Mouse (Mus musculus) lung, postnatal 25 days (tissue): ENCODE data around the gene Lsm14a.

Source experiments
- DNase-seq: peaks from one replicate; pipeline ENCODE4 v3.0.0; 2022; ENCODE audit warnings: low spot score

Lsm14a gene

DNA sequence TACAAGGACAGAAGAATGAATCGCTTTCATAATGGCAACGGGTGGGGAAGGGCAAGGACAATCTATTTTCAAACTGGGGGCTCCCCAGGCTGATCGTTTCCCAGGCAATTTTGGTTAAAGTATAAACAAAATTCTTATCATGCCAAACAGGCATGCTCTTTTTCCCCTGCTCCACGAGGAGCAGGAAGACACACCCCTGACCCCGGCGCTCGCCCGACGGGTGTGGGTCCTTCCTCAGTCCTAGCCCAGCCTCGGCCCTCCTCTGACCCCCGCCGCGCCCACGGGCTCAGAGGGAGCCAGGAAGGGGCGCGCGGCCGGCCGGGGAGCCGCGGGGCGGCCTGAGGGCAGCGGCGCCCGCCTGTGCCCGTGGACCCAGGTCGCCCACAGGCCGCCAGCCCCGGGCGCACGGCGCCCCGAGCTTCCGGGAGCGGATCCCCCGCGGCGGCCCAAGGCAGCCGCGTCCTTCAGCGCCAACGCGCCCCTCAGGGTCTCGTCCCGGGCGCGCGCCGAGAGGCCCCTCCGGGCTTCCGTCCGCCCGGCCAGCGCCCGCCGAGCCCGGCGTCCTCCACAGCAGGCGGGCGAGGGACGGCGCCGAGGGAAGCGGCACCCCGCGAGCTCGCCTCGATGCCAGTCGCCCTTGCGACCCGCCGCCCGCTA is 80.2 kb downstream of the Lsm14a start:
- peak; percentile 88 for DNase-seq

DNA sequence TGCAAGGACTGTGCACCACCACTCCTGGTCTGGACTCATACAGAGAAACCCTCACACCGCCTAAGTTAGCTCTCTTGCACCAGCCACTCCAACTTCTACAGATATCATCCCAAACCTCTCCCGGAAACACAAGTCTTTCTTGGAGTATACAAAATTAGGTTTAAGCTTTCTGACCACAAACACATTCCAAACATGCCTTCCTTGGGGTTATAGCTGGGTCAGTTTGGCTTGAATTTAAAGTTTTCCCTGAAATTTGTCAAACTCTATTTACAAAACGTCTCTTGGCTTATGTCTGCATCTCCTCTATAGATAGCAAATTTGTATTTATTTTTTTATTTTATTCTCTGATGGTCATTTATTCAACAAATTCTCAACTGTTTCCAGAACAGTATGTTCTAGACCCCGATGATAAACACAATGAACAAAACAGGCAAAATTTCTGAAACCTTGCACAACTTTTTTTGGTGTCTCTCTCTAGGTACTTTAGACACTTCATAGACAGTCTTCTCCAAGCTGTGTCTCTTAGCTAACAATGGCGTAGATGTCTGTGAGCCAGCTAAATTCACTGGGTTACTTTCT is 83.8 kb downstream of the Lsm14a start:
- no peak for DNase-seq

GRCm38 (mm10) chr7:34308586-34308985 is 84.5 kb downstream of the Lsm14a start:
- no peak for DNase-seq

- DNase-seq = peak; percentile 74
These were observed 87.7 kb downstream of the Lsm14a start for GRCm38 (mm10) chr7:34305454-34305853.

- no peak for DNase-seq
These were observed 90.5 kb downstream of the Lsm14a start for GRCm38 (mm10) chr7:34302651-34303050.

DNA sequence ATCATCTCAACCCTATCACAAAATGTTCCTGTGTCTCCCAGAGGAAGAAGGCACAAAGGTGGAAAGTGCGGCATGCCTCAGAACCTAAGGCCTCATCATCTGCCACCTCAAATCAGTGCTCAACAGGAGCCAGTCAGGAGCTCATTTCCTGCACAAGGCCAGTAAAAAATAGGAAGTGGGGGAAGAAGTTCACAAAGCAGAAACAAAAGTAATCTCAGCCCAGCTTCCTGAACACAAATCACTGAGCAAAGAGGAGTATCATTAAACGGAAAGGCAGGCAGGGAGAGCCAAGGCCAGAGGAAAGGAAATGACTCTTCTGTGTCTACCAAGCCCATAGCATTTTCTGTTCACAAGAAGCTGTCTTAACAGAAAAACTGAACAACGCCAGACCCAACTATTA is 91.2 kb downstream of the Lsm14a start:
- peak; percentile 65 for DNase-seq

DNA sequence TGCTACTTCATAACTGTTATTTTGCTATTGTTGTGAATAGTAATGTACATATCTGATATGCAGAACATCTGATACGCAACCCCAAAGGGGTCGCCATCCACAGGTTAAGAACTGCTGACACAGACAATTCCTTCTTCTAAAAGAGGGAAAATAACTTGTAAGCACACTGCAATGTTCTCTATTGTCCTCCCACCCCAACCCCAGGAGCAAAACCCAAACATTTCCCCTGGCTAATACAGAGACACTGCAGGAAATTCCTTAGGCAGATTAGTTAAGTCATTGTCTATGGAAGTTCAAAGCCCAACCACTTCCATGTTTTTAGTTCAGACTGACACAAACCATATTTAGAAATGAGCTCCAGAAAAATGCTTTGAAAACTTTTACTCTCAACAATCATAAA is 94.3 kb downstream of the Lsm14a start:
- DNase-seq = no peak

- no peak for DNase-seq
These were observed 97.0 kb downstream of the Lsm14a start for GRCm38 (mm10) chr7:34296124-34296523.
